ENCODE assay signal across 12 mouse cellular contexts in the genomic region with DNA sequence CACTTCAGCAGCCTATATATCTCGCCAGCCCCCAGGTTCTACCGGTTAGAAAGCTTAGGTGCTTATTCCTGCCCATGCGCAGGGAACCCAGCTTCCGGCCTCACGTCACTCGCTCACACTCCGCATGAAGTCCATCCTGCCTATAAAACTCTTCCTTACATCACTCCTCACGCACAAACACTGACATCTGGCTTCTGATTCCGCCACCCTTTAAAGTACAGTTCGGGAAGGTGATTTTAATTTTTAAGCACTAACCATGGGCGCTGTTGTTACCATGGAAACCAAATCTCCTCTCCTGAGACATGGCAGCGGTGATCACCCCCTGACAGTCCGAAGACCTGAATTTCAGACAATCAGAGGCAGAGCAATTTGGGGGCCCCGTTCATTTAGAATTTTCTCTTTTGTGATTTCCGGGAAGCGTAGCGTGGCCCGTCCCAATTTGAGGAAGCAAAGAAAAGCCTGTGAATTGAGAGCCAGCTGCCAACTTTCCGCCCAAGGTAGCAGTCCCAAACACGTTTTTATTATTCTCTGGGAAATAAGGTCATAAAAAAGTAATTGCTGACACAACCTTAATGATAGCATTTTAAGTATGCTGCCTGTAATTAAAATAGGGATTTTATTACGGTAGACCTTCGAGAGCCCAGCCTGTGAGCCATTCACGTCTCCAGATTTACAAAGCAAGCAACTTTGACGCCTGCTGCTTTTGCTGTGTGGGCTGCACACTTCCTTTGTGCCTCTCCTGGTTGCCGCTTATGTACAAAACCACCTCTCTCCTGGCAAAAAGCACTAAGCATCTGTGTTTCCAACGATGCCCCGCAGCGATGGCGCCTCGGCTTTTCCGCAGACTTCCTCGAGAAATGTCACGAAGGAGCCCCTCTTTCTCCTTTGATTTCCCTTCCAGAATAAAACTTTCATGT.
DNase-seq lines count a peak whose midpoint lies in the region; ATAC-seq lines count a peak whose summit lies in the region.
"Had no signal": no experiment of that assay in that cellular context is flagged by ENCODE, and none has a peak within 500 bp of the region (broad histone marks: within the 10 kb centered on the region; RNA-seq: fewer than 3 reads in every experiment).

No protein-coding gene starts in this region.

- peaks cover 10% of the 10 kb centered on the region for H3K4me1 ChIP-seq in midbrain, embryonic 13.5 days (replicated peaks)
- no peaks in the 10 kb centered on the region for H3K4me1 ChIP-seq in midbrain, embryonic 11.5 days (ENCODE audit: control insufficient read depth, insufficient read depth, low read length)
- peaks cover 29% of the 10 kb centered on the region for H3K4me1 ChIP-seq in limb, embryonic 13.5 days

- peak; percentile 20; the same call in 1 of the 2 replicates for ATAC-seq in cerebellum, adult (ENCODE audit: insufficient number of reproducible peaks, low FRiP score, low TSS enrichment)
- ATAC-seq in midbrain, embryonic 13.5 days = no peak
- no peak for ATAC-seq in midbrain, embryonic 11.5 days (ENCODE audit: low FRiP score)
- peak; percentile 69; the same call in 1 of the 2 replicates for ATAC-seq in limb, embryonic 13.5 days (ENCODE audit: low FRiP score, low read depth)

- H3K9ac ChIP-seq in midbrain, embryonic 13.5 days (replicated peaks) = no peak overlapping the region
- no peak overlapping the region for H3K9ac ChIP-seq in midbrain, embryonic 11.5 days (ENCODE audit: low read length)
- H3K9ac ChIP-seq in limb, embryonic 13.5 days = peak overlapping the region; percentile 43
- H3K9ac ChIP-seq: heart, embryonic 13.5 days had no signal

- no peaks in the 10 kb centered on the region for H3K9me3 ChIP-seq in midbrain, embryonic 13.5 days
- no peaks in the 10 kb centered on the region for H3K9me3 ChIP-seq in midbrain, embryonic 11.5 days (ENCODE audit: control insufficient read depth, low read length)
- no peaks in the 10 kb centered on the region for H3K9me3 ChIP-seq in limb, embryonic 13.5 days
- H3K9me3 ChIP-seq: heart, embryonic 13.5 days had no signal

- H3K27me3 ChIP-seq in midbrain, embryonic 13.5 days = no peaks in the 10 kb centered on the region
- no peaks in the 10 kb centered on the region for H3K27me3 ChIP-seq in midbrain, embryonic 11.5 days (ENCODE audit: control insufficient read depth, insufficient read depth, low read length)
- H3K27me3 ChIP-seq in limb, embryonic 13.5 days = no peaks in the 10 kb centered on the region
- H3K27me3 ChIP-seq: heart, embryonic 13.5 days had no signal

- no peak for DNase-seq in cerebellum, postnatal 36 days
- DNase-seq in midbrain, embryonic 11.5 days (ENCODE audit: low spot score, missing footprints) = no peak
- DNase-seq in right cerebral cortex, postnatal 25 days = peak; percentile 36
- no peak for DNase-seq in spleen, postnatal 36 days (ENCODE audit: low spot score in 2 of 2)
- no peak for DNase-seq in gastrocnemius, postnatal 4 days (ENCODE audit: low spot score in 2 of 2)
- DNase-seq: embryo, embryonic 11 days; kidney, adult 2 months; lung, postnatal 10 days had no signal

- 75% methylated on average over 33 of the region's 33 CpGs for WGBS in midbrain, embryonic 13.5 days
- 90% methylated on average over 33 of the region's 33 CpGs for WGBS in midbrain, embryonic 11.5 days
- WGBS in limb, embryonic 13.5 days = 27% methylated on average over 33 of the region's 33 CpGs

- no peak overlapping the region for H3K4me3 ChIP-seq in midbrain, embryonic 13.5 days (replicated peaks)
- H3K4me3 ChIP-seq in midbrain, embryonic 11.5 days (ENCODE audit: low read depth, low read length) = no peak overlapping the region
- peak overlapping the region; percentile 39 for H3K4me3 ChIP-seq in limb, embryonic 13.5 days
- H3K4me3 ChIP-seq: heart, embryonic 13.5 days had no signal

- H3K4me2 ChIP-seq in midbrain, embryonic 13.5 days (replicated peaks) = peak overlapping the region; percentile 6; the same call in 1 of the 2 replicates
- H3K4me2 ChIP-seq in midbrain, embryonic 11.5 days = no peak overlapping the region
- H3K4me2 ChIP-seq in limb, embryonic 13.5 days (replicated peaks) = peak overlapping the region; percentile 66
- H3K4me2 ChIP-seq: heart, embryonic 13.5 days had no signal

- H3K36me3 ChIP-seq in midbrain, embryonic 13.5 days = no peaks in the 10 kb centered on the region
- no peaks in the 10 kb centered on the region for H3K36me3 ChIP-seq in midbrain, embryonic 11.5 days (ENCODE audit: control insufficient read depth, insufficient read depth, low read length)
- no peaks in the 10 kb centered on the region for H3K36me3 ChIP-seq in limb, embryonic 13.5 days
- H3K36me3 ChIP-seq: heart, embryonic 13.5 days had no signal

- no peak overlapping the region for H3K27ac ChIP-seq in midbrain, embryonic 13.5 days
- no peak overlapping the region for H3K27ac ChIP-seq in midbrain, embryonic 11.5 days (ENCODE audit: low read depth, low read length)
- peak overlapping the region; percentile 6; the same call in 1 of the 2 replicates for H3K27ac ChIP-seq in limb, embryonic 13.5 days
- H3K27ac ChIP-seq: heart, embryonic 13.5 days had no signal

Comparison
In these comparisons a context has a peak if more than half of its experiments do, and no peak if none do; other contexts are left out.
1. ATAC-seq: peak in cerebellum, adult (single experiment) and limb, embryonic 13.5 days (single experiment); none in midbrain, embryonic 13.5 days (single experiment) and midbrain, embryonic 11.5 days (single experiment).